Mouse (Mus musculus): Measurements from ENCODE around the gene Riox1. TPM values are rescaled to one million over a fixed set of nuclear protein-coding genes. Genes with fewer than 3 reads are reported as not detected.

Gene Riox1
- 13.3 and 18.4 TPM in 2 replicates for polyA plus RNA-seq (2021; fragmentation: Nextera tagmentation)
- long read RNA-seq, experiment 1, transcript Riox1-201 (1 exons, 2,344 nt): major isoform, 83 of 83 reads
- long read RNA-seq, experiment 1, partial matches to known transcripts: 0 of 83 reads
- long read RNA-seq, experiment 1, other reads (novel, unspliced or antisense): 0 of 83 reads
- long read RNA-seq, experiment 2, transcript Riox1-201 (1 exons, 2,344 nt): major isoform, 214 of 214 reads
- long read RNA-seq, experiment 2, partial matches to known transcripts: 0 of 214 reads
- long read RNA-seq, experiment 2, other reads (novel, unspliced or antisense): 0 of 214 reads

DNA sequence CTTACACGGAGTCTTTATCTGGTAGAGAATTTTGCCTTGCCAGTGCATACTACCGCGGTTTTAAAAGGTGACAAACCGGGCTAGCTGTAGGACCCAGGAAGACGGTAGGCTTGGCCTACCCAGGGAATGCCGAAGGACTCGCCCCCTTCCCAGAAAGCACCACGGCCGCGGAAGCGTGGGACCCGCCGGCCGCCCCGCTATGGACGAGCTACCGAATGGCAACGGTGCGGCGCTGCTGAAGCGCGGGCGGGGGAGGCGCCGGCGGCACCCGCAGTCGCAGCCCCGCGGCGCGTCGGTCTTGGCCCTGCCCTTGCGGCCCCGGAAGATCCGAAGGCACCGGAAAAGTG lies at the start of gene Riox1:
Riox1 (plus strand) TSS at position 116 of the 347 bp plus-strand sequence.

GRCm38 (mm10) chr12:83921535-83922381 lies 28.6 kb upstream of the Riox1 start, which contains the start of gene Numb:
Numb (minus strand) TSS chr12:83921934.

GRCm38 (mm10) chr12:83984752-83985151 lies 34.3 kb downstream of the Riox1 start, which contains the start of gene Heatr4:
Heatr4 (minus strand) TSS chr12:83984852.

DNA sequence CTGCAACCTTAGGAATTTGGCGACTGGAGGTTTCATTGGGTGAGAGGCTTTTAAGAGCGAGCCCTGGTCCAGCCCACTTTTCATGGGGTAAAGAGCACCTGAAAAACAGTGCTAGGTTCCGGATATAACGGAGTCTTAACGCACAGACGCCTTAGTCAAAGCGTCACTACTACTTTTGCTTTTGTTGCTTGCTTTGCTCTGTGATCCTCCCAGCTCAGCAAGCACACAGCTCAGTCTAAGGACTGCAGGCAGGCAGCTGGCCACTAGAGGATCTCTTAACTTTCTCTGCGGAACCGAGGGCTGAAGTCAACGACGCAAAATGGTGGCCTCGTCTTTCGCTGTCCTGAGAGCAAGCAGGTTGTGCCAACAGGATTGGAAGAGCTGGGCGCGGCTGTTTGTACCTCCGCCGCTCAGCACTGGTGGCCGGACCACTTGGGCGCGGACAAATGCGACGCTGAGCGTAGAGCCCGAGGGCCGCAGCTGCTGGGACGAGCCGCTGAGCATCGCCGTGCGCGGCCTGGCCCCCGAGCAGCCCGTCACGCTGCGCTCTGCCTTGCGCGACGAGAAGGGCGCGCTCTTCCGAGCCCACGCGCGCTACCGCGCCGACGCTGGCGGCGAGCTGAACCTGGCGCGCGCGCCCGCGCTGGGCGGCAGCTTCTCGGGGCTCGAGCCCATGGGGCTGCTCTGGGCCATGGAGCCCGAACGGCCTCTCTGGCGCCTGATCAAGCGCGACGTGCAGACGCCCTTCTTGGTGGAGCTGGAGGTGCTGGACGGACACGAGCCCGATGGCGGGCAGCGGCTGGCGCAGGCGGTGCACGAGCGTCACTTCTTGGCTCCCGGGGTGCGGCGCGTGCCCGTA lies 37.4 kb downstream of the Riox1 start, which contains the start of gene Acot2:
Acot2 (plus strand) TSS at position 279 of the 859 bp plus-strand sequence.

Other genes with a start within 250 kb of the Riox1 start
- 0.05 and 0.08 TPM in 2 replicates for gene Papln, start 187.0 kb upstream of the Riox1 start, polyA plus RNA-seq (2021; fragmentation: Nextera tagmentation)
- 8.6 and 12.7 TPM in 2 replicates for gene Numb, start 28.7 kb upstream of the Riox1 start, polyA plus RNA-seq (2021; fragmentation: Nextera tagmentation)
- not detected in 2 replicates for gene Heatr4, start 34.2 kb downstream of the Riox1 start, polyA plus RNA-seq (2021; fragmentation: Nextera tagmentation)
- gene Acot2, start 37.3 kb downstream of the Riox1 start, polyA plus RNA-seq (2021; fragmentation: Nextera tagmentation): 37.1 and 43.3 TPM in 2 replicates
- gene Acot1, start 58.9 kb downstream of the Riox1 start, polyA plus RNA-seq (2021; fragmentation: Nextera tagmentation): 42.1 and 43.0 TPM in 2 replicates
- 1.6 and 1.7 TPM in 2 replicates for gene Acot4, start 87.8 kb downstream of the Riox1 start, polyA plus RNA-seq (2021; fragmentation: Nextera tagmentation)
- gene Gm49366, start 88.3 kb downstream of the Riox1 start, polyA plus RNA-seq (2021; fragmentation: Nextera tagmentation): not detected in 2 replicates
- 3.0 and 3.5 TPM in 2 replicates for gene Acot3, start 101.5 kb downstream of the Riox1 start, polyA plus RNA-seq (2021; fragmentation: Nextera tagmentation)
- 13.9 and 15.2 TPM in 2 replicates for gene Acot5, start 118.7 kb downstream of the Riox1 start, polyA plus RNA-seq (2021; fragmentation: Nextera tagmentation)
- gene Acot6, start 150.0 kb downstream of the Riox1 start, polyA plus RNA-seq (2021; fragmentation: Nextera tagmentation): 2.0 and 2.2 TPM in 2 replicates
- gene Dnal1, start 163.8 kb downstream of the Riox1 start, polyA plus RNA-seq (2021; fragmentation: Nextera tagmentation): 20.4 and 21.2 TPM in 2 replicates
- gene Pnma1, start 197.9 kb downstream of the Riox1 start, polyA plus RNA-seq (2021; fragmentation: Nextera tagmentation): 3.5 and 5.8 TPM in 2 replicates

Measured in layer of hippocampus, adult 6 months (tissue).